Mouse (Mus musculus): ENCODE data around the gene F11.

Gene F11

GRCm38 (mm10) chr8:45261920-45262319 lies at the start of gene F11:
TSS of gene F11 (minus strand) at chr8:45262031.
- DNase-seq (ENCODE audit: low spot score in 2 of 2), result no peak

GRCm38 (mm10) chr8:45310967-45311366 lies 49.1 kb upstream of the F11 start:
- no peak for DNase-seq (ENCODE audit: low spot score in 2 of 2)

GRCm38 (mm10) chr8:45308366-45308765 lies 46.5 kb upstream of the F11 start, which contains the start of gene Gm45753:
TSS of gene Gm45753 (minus strand) at chr8:45308466.
- no peak for DNase-seq (ENCODE audit: low spot score in 2 of 2)

GRCm38 (mm10) chr8:45305479-45305878 lies 43.6 kb upstream of the F11 start:
- no peak for DNase-seq (ENCODE audit: low spot score in 2 of 2)

GRCm38 (mm10) chr8:45304354-45304753 lies 42.5 kb upstream of the F11 start:
- no peak for DNase-seq (ENCODE audit: low spot score in 2 of 2)

GRCm38 (mm10) chr8:45302390-45302789 lies 40.6 kb upstream of the F11 start:
- no peak for DNase-seq (ENCODE audit: low spot score in 2 of 2)

GRCm38 (mm10) chr8:45295276-45295675 lies 33.4 kb upstream of the F11 start:
- no peak for DNase-seq (ENCODE audit: low spot score in 2 of 2)

- no peak for DNase-seq (ENCODE audit: low spot score in 2 of 2)
These were observed 32.9 kb upstream of the F11 start, which contains the start of gene Klkb1 for GRCm38 (mm10) chr8:45294687-45295086. TSS of gene Klkb1 (minus strand) at chr8:45294859.

GRCm38 (mm10) chr8:45291790-45292189 lies 30.0 kb upstream of the F11 start:
- DNase-seq (ENCODE audit: low spot score in 2 of 2), result no peak

GRCm38 (mm10) chr8:45281630-45282029 lies 19.8 kb upstream of the F11 start:
- DNase-seq (ENCODE audit: low spot score in 2 of 2), result no peak

- DNase-seq (ENCODE audit: low spot score in 2 of 2), result no peak
These were observed 15.6 kb upstream of the F11 start for GRCm38 (mm10) chr8:45277453-45277852.

- no peak for DNase-seq (ENCODE audit: low spot score in 2 of 2)
These were observed 12.5 kb upstream of the F11 start for GRCm38 (mm10) chr8:45274317-45274716.

GRCm38 (mm10) chr8:45269056-45269455 lies 7.2 kb upstream of the F11 start:
- DNase-seq (ENCODE audit: low spot score in 2 of 2), result no peak

GRCm38 (mm10) chr8:45268485-45268884 lies 6.7 kb upstream of the F11 start:
- no peak for DNase-seq (ENCODE audit: low spot score in 2 of 2)

- DNase-seq (ENCODE audit: low spot score in 2 of 2), result no peak
These were observed 6.0 kb upstream of the F11 start for GRCm38 (mm10) chr8:45267611-45268391.

GRCm38 (mm10) chr8:45266993-45267392 lies 5.2 kb upstream of the F11 start:
- no peak for DNase-seq (ENCODE audit: low spot score in 2 of 2)

GRCm38 (mm10) chr8:45264918-45265317 lies 3.1 kb upstream of the F11 start:
- no peak for DNase-seq (ENCODE audit: low spot score in 2 of 2)

GRCm38 (mm10) chr8:45262851-45263250 lies 1.0 kb upstream of the F11 start:
- no peak for DNase-seq (ENCODE audit: low spot score in 2 of 2)

GRCm38 (mm10) chr8:45258421-45258820 lies 3.4 kb downstream of the F11 start:
- DNase-seq (ENCODE audit: low spot score in 2 of 2), result no peak

GRCm38 (mm10) chr8:45255040-45255439 lies 6.8 kb downstream of the F11 start:
- no peak for DNase-seq (ENCODE audit: low spot score in 2 of 2)

GRCm38 (mm10) chr8:45254194-45254842 lies 7.5 kb downstream of the F11 start:
- no peak for DNase-seq (ENCODE audit: low spot score in 2 of 2)

- no peak for DNase-seq (ENCODE audit: low spot score in 2 of 2)
These were observed 8.2 kb downstream of the F11 start for GRCm38 (mm10) chr8:45253586-45253985.

GRCm38 (mm10) chr8:45253111-45253510 lies 8.7 kb downstream of the F11 start:
- DNase-seq (ENCODE audit: low spot score in 2 of 2), result no peak
